In genomic region chr4:154352246-154352645, GRCm38 (mm10) we compare ENCODE assay signal across 32 mouse cellular contexts. TPM values are rescaled to one million over a fixed set of nuclear protein-coding genes. Genes with fewer than 3 reads are reported as not detected.
DNase-seq lines count a peak whose midpoint lies in the region; ATAC-seq and TF ChIP-seq lines count a peak whose summit lies in the region.
"Had no signal": no experiment of that assay in that cellular context is flagged by ENCODE, and none has a peak within 500 bp of the region (broad histone marks: within the 10 kb centered on the region; RNA-seq: fewer than 3 reads in every experiment).

No protein-coding gene starts in this region.

- H3K4me2 ChIP-seq in heart, embryonic 13.5 days = peak overlapping the region; percentile 11; the same call in 1 of the 2 replicates
- H3K4me2 ChIP-seq in lung, embryonic 14.5 days = no peak overlapping the region
- H3K4me2 ChIP-seq in midbrain, embryonic 14.5 days (ENCODE audit: low read length) = no peak overlapping the region
- no peak overlapping the region for H3K4me2 ChIP-seq in midbrain, embryonic 15.5 days
- H3K4me2 ChIP-seq: embryonic facial prominence, embryonic 12.5 days; embryonic facial prominence, embryonic 15.5 days; heart, embryonic 11.5 days; hindbrain, embryonic 12.5 days; hindbrain, embryonic 15.5 days had no signal

- TF ChIP-seq POLR2A in lung, adult 2 months (IDR thresholded peaks at IDR 0.05; ENCODE audit: borderline replicate concordance, extremely low read depth, low read depth, low read length) = no peak

- peaks cover 36% of the 10 kb centered on the region for H3K27me3 ChIP-seq in heart, embryonic 13.5 days (replicated peaks)
- H3K27me3 ChIP-seq in lung, embryonic 14.5 days (ENCODE audit: insufficient read depth, low read length) = peaks cover 9% of the 10 kb centered on the region; the same call in 1 of the 2 replicates
- H3K27me3 ChIP-seq in midbrain, embryonic 14.5 days (ENCODE audit: control insufficient read depth, insufficient read depth, low read length) = no peaks in the 10 kb centered on the region
- H3K27me3 ChIP-seq in midbrain, embryonic 15.5 days (replicated peaks) = 0 out of 2 replicates have a peak, but pooled peaks cover 2% of the 10 kb centered on the region
- H3K27me3 ChIP-seq: embryonic facial prominence, embryonic 12.5 days; embryonic facial prominence, embryonic 15.5 days had no signal

- no peaks in the 10 kb centered on the region for H3K9me3 ChIP-seq in heart, embryonic 13.5 days
- no peaks in the 10 kb centered on the region for H3K9me3 ChIP-seq in lung, embryonic 14.5 days (ENCODE audit: low read depth, low read length)
- H3K9me3 ChIP-seq in midbrain, embryonic 14.5 days (ENCODE audit: control insufficient read depth, low read length) = no peaks in the 10 kb centered on the region
- H3K9me3 ChIP-seq in midbrain, embryonic 15.5 days = no peaks in the 10 kb centered on the region
- H3K9me3 ChIP-seq: embryonic facial prominence, embryonic 12.5 days; embryonic facial prominence, embryonic 15.5 days; hindbrain, embryonic 12.5 days; hindbrain, embryonic 15.5 days had no signal

- peaks cover 27% of the 10 kb centered on the region for H3K4me1 ChIP-seq in heart, embryonic 13.5 days
- peaks cover 12% of the 10 kb centered on the region for H3K4me1 ChIP-seq in lung, embryonic 14.5 days (ENCODE audit: insufficient read depth)
- H3K4me1 ChIP-seq in lung, adult 2 months (ENCODE audit: control insufficient read depth, insufficient read depth, low read length) = peaks cover 9% of the 10 kb centered on the region
- 0 out of 2 replicates have a peak, but pooled peaks cover 4% of the 10 kb centered on the region for H3K4me1 ChIP-seq in midbrain, embryonic 14.5 days (ENCODE audit: control insufficient read depth, insufficient read depth, low read length)
- H3K4me1 ChIP-seq in midbrain, embryonic 15.5 days = peaks cover 1% of the 10 kb centered on the region; the same call in 1 of the 2 replicates

- H3K4me3 ChIP-seq in heart, embryonic 13.5 days = no peak overlapping the region
- H3K4me3 ChIP-seq in lung, embryonic 14.5 days (ENCODE audit: low read depth, low read length) = no peak overlapping the region
- H3K4me3 ChIP-seq in lung, adult 2 months (replicated peaks; ENCODE audit: extremely low read depth, low read depth, low read length) = no peak overlapping the region
- H3K4me3 ChIP-seq in midbrain, embryonic 14.5 days (replicated peaks; ENCODE audit: low read depth, low read length) = no peak overlapping the region
- no peak overlapping the region for H3K4me3 ChIP-seq in midbrain, embryonic 15.5 days
- H3K4me3 ChIP-seq: embryonic facial prominence, embryonic 12.5 days; embryonic facial prominence, embryonic 15.5 days; gastrocnemius, adult 2 months; hindbrain, embryonic 12.5 days; hindbrain, embryonic 15.5 days had no signal

- ATAC-seq in heart, embryonic 13.5 days (ENCODE audit: extremely low read depth, insufficient number of reproducible peaks, low FRiP score, low TSS enrichment) = no peak
- ATAC-seq in lung, embryonic 14.5 days (ENCODE audit: insufficient read depth) = no peak; the same call in 1 of the 2 replicates
- ATAC-seq in midbrain, embryonic 14.5 days (ENCODE audit: low FRiP score, low TSS enrichment) = no peak
- no peak for ATAC-seq in midbrain, embryonic 15.5 days (replicated peaks)
- ATAC-seq: forebrain, embryonic 14.5 days; forebrain, postnatal 0 days had no signal

- peaks cover 11% of the 10 kb centered on the region for H3K36me3 ChIP-seq in heart, embryonic 13.5 days
- H3K36me3 ChIP-seq in lung, embryonic 14.5 days (ENCODE audit: insufficient read depth) = no peaks in the 10 kb centered on the region
- H3K36me3 ChIP-seq in midbrain, embryonic 14.5 days (ENCODE audit: control insufficient read depth, insufficient read depth, low read length) = no peaks in the 10 kb centered on the region
- H3K36me3 ChIP-seq in midbrain, embryonic 15.5 days (replicated peaks) = no peaks in the 10 kb centered on the region
- H3K36me3 ChIP-seq: embryonic facial prominence, embryonic 15.5 days; hindbrain, embryonic 12.5 days; hindbrain, embryonic 15.5 days had no signal

- H3K27ac ChIP-seq in heart, embryonic 13.5 days (replicated peaks) = 0 out of 2 replicates have a peak overlapping the region, but pooled peaks have one; percentile 28
- no peak overlapping the region; the same call in 1 of the 2 replicates for H3K27ac ChIP-seq in lung, embryonic 14.5 days (ENCODE audit: low read depth)
- no peak overlapping the region for H3K27ac ChIP-seq in midbrain, embryonic 14.5 days (replicated peaks; ENCODE audit: low read depth, low read length)
- no peak overlapping the region for H3K27ac ChIP-seq in midbrain, embryonic 15.5 days
- H3K27ac ChIP-seq: embryonic facial prominence, embryonic 12.5 days; embryonic facial prominence, embryonic 15.5 days; hindbrain, embryonic 12.5 days; hindbrain, embryonic 15.5 days had no signal

- intact Hi-C loops in heart, postnatal 14 days (cut with DNase I) = no loop called here

- WGBS in heart, embryonic 13.5 days = 34% methylated on average over 13 of the region's 13 CpGs
- 35% methylated on average over 13 of the region's 13 CpGs for WGBS in lung, embryonic 14.5 days
- 59% methylated on average over 13 of the region's 13 CpGs for WGBS in lung, adult 2 months
- WGBS in midbrain, embryonic 14.5 days = 51% methylated on average over 13 of the region's 13 CpGs
- 49% methylated on average over 13 of the region's 13 CpGs for WGBS in midbrain, embryonic 15.5 days

- no peak for TF ChIP-seq CTCF in lung, embryonic 14.5 days (IDR thresholded peaks at IDR 0.05; ENCODE audit: low read depth)
- TF ChIP-seq CTCF in lung, adult 2 months (IDR thresholded peaks at IDR 0.05; ENCODE audit: insufficient read depth, low read length) = no peak

- DNase-seq in heart, postnatal 14 days = no peak
- DNase-seq in lung, embryonic 14.5 days = peak; percentile 61
- no peak for DNase-seq in lung, adult 2 months
- DNase-seq in midbrain, embryonic 14.5 days = peak; percentile 34
- no peak for DNase-seq in kidney, postnatal 10 days
- DNase-seq in right cerebral cortex, postnatal 25 days = no peak
- DNase-seq: adrenal gland, postnatal 10 days; adrenal gland, postnatal 36 days; cerebellum, adult 11 months; cerebellum, adult 2 months; cerebellum, adult 9-11 months; cerebellum, postnatal 25 days; forebrain, postnatal 0 days; gastrocnemius, adult 2 months; gastrocnemius, postnatal 14 days; heart, adult 11 months had no signal

- H3K9ac ChIP-seq in heart, embryonic 13.5 days = peak overlapping the region; percentile 33; the same call in 1 of the 2 replicates
- H3K9ac ChIP-seq in lung, embryonic 14.5 days = no peak overlapping the region
- H3K9ac ChIP-seq in midbrain, embryonic 14.5 days (replicated peaks; ENCODE audit: low read length) = no peak overlapping the region
- no peak overlapping the region for H3K9ac ChIP-seq in midbrain, embryonic 15.5 days
- H3K9ac ChIP-seq: embryonic facial prominence, embryonic 12.5 days; embryonic facial prominence, embryonic 15.5 days; forebrain, postnatal 0 days; hindbrain, embryonic 12.5 days; hindbrain, embryonic 15.5 days had no signal

RNA-seq across cellular contexts. Expression of gene B230104I21Rik, which starts 16.3 kb away (rescaled TPM):
- not detected in 2 replicates for polyA plus RNA-seq in heart, embryonic 13.5 days (2015; fragmentation: Nextera tagmentation; extraction: Ambion mirVana)
- not detected for total RNA-seq in heart, postnatal 14 days (2021)
- polyA plus RNA-seq in lung, embryonic 14.5 days (2014; fragmentation: Nextera tagmentation; extraction: Ambion mirVana) = not detected in 2 replicates
- polyA plus RNA-seq in lung, adult 2 months (2012; rRNA removed) = not detected in 2 replicates
- polyA plus RNA-seq in midbrain, embryonic 14.5 days (2014; fragmentation: Nextera tagmentation; extraction: Ambion mirVana) = not detected in 2 replicates
- not detected in 2 replicates for polyA plus RNA-seq in midbrain, embryonic 15.5 days (2015; fragmentation: Nextera tagmentation; extraction: Ambion mirVana)
- total RNA-seq: adrenal gland, adult 18-20 months; adrenal gland, postnatal 10 days; adrenal gland, postnatal 36 days; common myeloid progenitor, adult 5-6 weeks; ES-E14; gastrocnemius, adult 2 months; gastrocnemius, postnatal 14 days; gastrocnemius, postnatal 4 days; heart, adult 8-10 months; heart, postnatal 25 days; hematopoietic stem cell, adult 5-6 weeks had no signal
- polyA plus RNA-seq: embryonic facial prominence, embryonic 12.5 days; embryonic facial prominence, embryonic 15.5 days; forebrain, embryonic 11.5 days; forebrain, embryonic 14.5 days; forebrain, postnatal 0 days; hindbrain, embryonic 12.5 days; hindbrain, embryonic 15.5 days had no signal

RNA-seq across cellular contexts. Expression of gene Arhgef16, which starts 50.8 kb away (rescaled TPM):
- 2.3 and 2.5 TPM in 2 replicates for polyA plus RNA-seq in heart, embryonic 13.5 days (2015; fragmentation: Nextera tagmentation; extraction: Ambion mirVana)
- total RNA-seq in heart, postnatal 14 days (2021) = under 1 TPM; 0.65 to 0.71 TPM
- polyA plus RNA-seq in lung, embryonic 14.5 days (2014; fragmentation: Nextera tagmentation; extraction: Ambion mirVana) = 15.4 and 16.2 TPM in 2 replicates
- 15.1 and 18.0 TPM in 2 replicates for polyA plus RNA-seq in lung, adult 2 months (2012; rRNA removed)
- polyA plus RNA-seq in midbrain, embryonic 14.5 days (2014; fragmentation: Nextera tagmentation; extraction: Ambion mirVana) = 0.74 and 0.93 TPM in 2 replicates
- polyA plus RNA-seq in midbrain, embryonic 15.5 days (2015; fragmentation: Nextera tagmentation; extraction: Ambion mirVana) = 0.96 and 1.4 TPM in 2 replicates
- total RNA-seq: common myeloid progenitor, adult 5-6 weeks; hematopoietic stem cell, adult 5-6 weeks had no signal

Comparison
In these comparisons a context has a peak if more than half of its experiments do, and no peak if none do; other contexts are left out.
1. DNase-seq: peak in lung, embryonic 14.5 days (single experiment) and midbrain, embryonic 14.5 days (single experiment); none in heart, postnatal 14 days (0 of 2), lung, adult 2 months (single experiment), kidney, postnatal 10 days (single experiment) and right cerebral cortex, postnatal 25 days (single experiment).